Mouse (Mus musculus): Measurements from ENCODE around the gene Fam151a. TPM values are rescaled to one million over a fixed set of nuclear protein-coding genes. Genes with fewer than 3 reads are reported as not detected.
"Not testable (repeated sequence)": the region's sequence is repeated elsewhere in the genome, so short reads cannot be mapped to it uniquely, and the experiment has no call there.

The Fam151a gene
- polyA plus RNA-seq, 1 experiment = 449 TPM

DNA sequence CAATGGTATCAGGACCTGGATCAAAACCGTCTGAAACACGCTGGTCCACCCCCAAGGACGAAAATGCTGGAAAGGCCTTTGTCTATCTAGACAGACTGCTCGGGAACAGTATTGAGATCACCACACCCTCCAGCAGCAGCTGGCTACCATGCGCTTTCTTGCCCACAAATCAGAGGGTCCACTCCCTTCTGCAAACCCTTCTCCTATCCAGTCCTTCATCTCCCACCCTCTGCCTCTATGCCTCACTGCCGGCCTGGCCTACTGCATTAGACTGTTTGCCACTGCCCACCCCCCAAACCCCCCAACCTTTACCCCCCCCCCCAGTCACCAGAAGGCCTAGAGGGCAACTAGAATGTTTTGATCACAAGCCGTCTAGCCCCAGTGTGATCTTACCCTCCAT is 51.7 kb downstream of the Fam151a start:
- WGBS = 93% methylated on average over 7 of the region's 7 CpGs
- no peak overlapping the region for H3K27ac ChIP-seq (ENCODE audit: insufficient read depth, low read depth, low read length)
- TF ChIP-seq POLR2A (IDR thresholded peaks at IDR 0.05; ENCODE audit: low read depth, low read length) (no peak), CTCF (IDR thresholded peaks at IDR 0.05; ENCODE audit: extremely low read depth, insufficient read length, insufficient replicate concordance, low read depth, low read length) (no peak)

DNA sequence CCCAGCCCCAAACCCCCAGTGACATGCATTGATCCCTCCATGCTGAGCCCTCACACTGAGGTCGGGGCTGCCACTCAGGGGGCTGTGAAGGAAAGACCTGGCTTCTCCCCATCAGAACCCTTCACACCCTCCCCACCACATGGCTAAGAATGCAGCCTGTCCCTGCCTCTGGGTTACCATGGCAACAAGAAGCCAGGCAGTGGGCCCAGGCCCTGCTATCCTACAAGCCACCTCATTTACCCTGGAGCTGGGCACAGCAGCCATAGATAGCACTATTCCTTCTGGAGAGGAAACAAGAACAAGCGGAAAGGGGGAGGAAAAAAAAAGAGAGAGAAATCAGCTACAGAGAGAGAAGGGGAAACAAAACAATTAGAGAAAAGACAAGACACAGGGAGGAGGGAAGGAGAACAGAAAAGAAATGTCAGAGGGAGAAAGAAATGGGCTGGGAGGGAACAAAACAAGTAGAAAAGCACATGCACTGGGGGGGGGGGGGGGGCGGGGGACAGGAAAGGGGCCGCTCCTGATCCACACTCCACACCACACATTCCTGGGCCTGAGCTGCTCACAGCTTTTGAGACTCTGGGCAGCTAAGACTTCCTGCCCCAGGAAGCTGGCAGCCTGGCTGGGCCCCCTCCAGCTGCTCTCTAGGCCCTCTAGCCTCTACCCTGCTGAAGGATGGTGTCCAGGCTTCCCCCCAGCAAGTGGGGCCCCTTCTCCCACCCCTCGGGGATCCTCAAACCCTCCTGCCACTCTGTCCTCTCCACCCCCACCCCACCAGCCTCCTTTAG is 52.3 kb downstream of the Fam151a start:
- WGBS = 84% methylated on average over 3 of the region's 5 CpGs
- TF ChIP-seq CTCF (IDR thresholded peaks at IDR 0.05; ENCODE audit: extremely low read depth, insufficient read length, insufficient replicate concordance, low read depth, low read length) = no peak
- TF ChIP-seq POLR2A (IDR thresholded peaks at IDR 0.05; ENCODE audit: low read depth, low read length) = no peak
- H3K27ac ChIP-seq (ENCODE audit: insufficient read depth, low read depth, low read length) = no peak overlapping the region
- no peak overlapping the region for H3K4me3 ChIP-seq (ENCODE audit: low read depth, low read length)
- peaks cover 20% of the 10 kb centered on the region for H3K36me3 ChIP-seq (ENCODE audit: control insufficient read depth, insufficient read depth, low read length)
- H3K4me1 ChIP-seq (ENCODE audit: control insufficient read depth, insufficient read depth, insufficient read length, low read length) = peaks cover 7% of the 10 kb centered on the region
- no peaks in the 10 kb centered on the region for H3K27me3 ChIP-seq (ENCODE audit: control insufficient read depth, insufficient read depth, low read length)

More for the DNA sequence above, 51.7 kb downstream of the Fam151a start:
- peaks cover 4% of the 10 kb centered on the region for H3K4me1 ChIP-seq (ENCODE audit: control insufficient read depth, insufficient read depth, insufficient read length, low read length)
- no peak overlapping the region for H3K4me3 ChIP-seq (ENCODE audit: low read depth, low read length)
- no peaks in the 10 kb centered on the region for H3K27me3 ChIP-seq (ENCODE audit: control insufficient read depth, insufficient read depth, low read length)
- H3K36me3 ChIP-seq (ENCODE audit: control insufficient read depth, insufficient read depth, low read length) = peaks cover 20% of the 10 kb centered on the region

DNA sequence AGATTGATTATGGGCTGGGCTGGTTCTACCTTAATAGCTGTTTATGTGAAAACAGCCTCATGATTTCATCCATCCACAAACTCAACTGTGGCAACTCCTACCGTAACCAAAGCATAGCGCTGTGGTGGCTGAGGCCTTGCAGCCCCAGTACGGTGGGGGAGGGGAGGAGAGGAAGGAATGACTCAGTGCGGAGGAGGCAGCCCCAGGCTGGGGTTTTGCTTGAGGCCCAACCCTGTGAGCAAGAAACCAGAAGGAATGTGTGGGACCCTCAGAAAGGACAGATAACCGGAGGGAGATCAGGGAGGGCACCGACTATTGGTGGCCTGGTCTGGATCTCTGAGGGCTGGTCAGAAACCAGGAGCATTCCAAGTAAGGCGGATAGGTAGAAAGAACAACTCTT is 54.1 kb downstream of the Fam151a start:
- 86% methylated on average over 7 of the region's 7 CpGs for WGBS
- H3K4me3 ChIP-seq (ENCODE audit: low read depth, low read length) = no peak overlapping the region
- H3K27me3 ChIP-seq (ENCODE audit: control insufficient read depth, insufficient read depth, low read length) = no peaks in the 10 kb centered on the region
- H3K4me1 ChIP-seq (ENCODE audit: control insufficient read depth, insufficient read depth, insufficient read length, low read length) = peaks cover 22% of the 10 kb centered on the region
- H3K36me3 ChIP-seq (ENCODE audit: control insufficient read depth, insufficient read depth, low read length) = peaks cover 18% of the 10 kb centered on the region
- TF ChIP-seq CTCF (IDR thresholded peaks at IDR 0.05; ENCODE audit: extremely low read depth, insufficient read length, insufficient replicate concordance, low read depth, low read length) = no peak
- no peak for TF ChIP-seq POLR2A (IDR thresholded peaks at IDR 0.05; ENCODE audit: low read depth, low read length)
- H3K27ac ChIP-seq (ENCODE audit: insufficient read depth, low read depth, low read length) = peak overlapping the region; percentile 24; the same call in 1 of the 2 replicates

DNA sequence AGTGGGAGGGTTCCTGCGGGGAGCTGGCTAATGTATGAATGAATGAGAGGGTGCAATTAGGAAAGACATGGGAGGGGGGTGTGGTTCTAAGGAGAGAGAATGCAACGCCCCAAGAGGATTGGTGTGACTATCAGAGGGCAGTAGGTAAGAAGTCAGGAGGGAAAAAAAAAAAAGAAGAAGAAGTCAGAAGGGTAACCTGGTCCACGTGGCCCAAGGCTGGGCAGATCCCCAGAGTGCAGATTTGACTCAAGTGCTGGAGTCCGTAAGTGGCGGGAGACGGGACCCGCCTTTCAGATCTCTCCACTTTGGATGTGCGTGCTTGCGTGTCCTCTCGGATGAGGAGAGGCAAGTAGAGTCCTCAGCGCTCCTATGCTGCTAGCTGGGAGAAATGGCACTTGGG is 54.9 kb downstream of the Fam151a start:
- H3K27me3 ChIP-seq (ENCODE audit: control insufficient read depth, insufficient read depth, low read length) = no peaks in the 10 kb centered on the region
- no peak for TF ChIP-seq CTCF (IDR thresholded peaks at IDR 0.05; ENCODE audit: extremely low read depth, insufficient read length, insufficient replicate concordance, low read depth, low read length)
- no peak for TF ChIP-seq POLR2A (IDR thresholded peaks at IDR 0.05; ENCODE audit: low read depth, low read length)
- peaks cover 29% of the 10 kb centered on the region for H3K4me1 ChIP-seq (ENCODE audit: control insufficient read depth, insufficient read depth, insufficient read length, low read length)
- H3K36me3 ChIP-seq (ENCODE audit: control insufficient read depth, insufficient read depth, low read length) = peaks cover 15% of the 10 kb centered on the region
- no peak overlapping the region for H3K27ac ChIP-seq (ENCODE audit: insufficient read depth, low read depth, low read length)
- WGBS = 65% methylated on average over 11 of the region's 11 CpGs
- no peak overlapping the region for H3K4me3 ChIP-seq (ENCODE audit: low read depth, low read length)

DNA sequence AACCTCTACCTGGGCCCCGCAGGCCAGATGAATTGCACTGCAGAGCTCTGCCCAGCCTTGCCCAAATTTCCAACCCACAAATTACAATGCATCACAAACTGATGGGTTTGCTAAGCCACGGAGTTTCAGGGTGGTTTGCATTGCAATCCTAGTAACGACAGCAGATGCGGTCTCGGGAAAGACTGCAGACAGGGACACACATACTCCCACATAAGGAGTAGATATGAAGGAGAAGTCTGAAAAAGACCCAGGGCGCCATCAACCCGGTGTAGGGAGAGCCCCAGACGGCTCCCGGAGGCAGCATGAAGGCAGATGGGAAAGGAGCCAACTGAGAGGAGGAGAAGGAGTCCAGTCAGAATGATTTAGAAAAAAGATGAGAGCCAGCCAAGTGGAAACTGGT is 56.0 kb downstream of the Fam151a start:
- no peaks in the 10 kb centered on the region for H3K27me3 ChIP-seq (ENCODE audit: control insufficient read depth, insufficient read depth, low read length)
- WGBS = 64% methylated on average over 9 of the region's 9 CpGs
- peaks cover 9% of the 10 kb centered on the region for H3K36me3 ChIP-seq (ENCODE audit: control insufficient read depth, insufficient read depth, low read length)
- no peak overlapping the region for H3K4me3 ChIP-seq (ENCODE audit: low read depth, low read length)
- peaks cover 29% of the 10 kb centered on the region for H3K4me1 ChIP-seq (ENCODE audit: control insufficient read depth, insufficient read depth, insufficient read length, low read length)
- no peak overlapping the region for H3K27ac ChIP-seq (ENCODE audit: insufficient read depth, low read depth, low read length)
- TF ChIP-seq CTCF (IDR thresholded peaks at IDR 0.05; ENCODE audit: extremely low read depth, insufficient read length, insufficient replicate concordance, low read depth, low read length) (no peak), POLR2A (IDR thresholded peaks at IDR 0.05; ENCODE audit: low read depth, low read length) (no peak)

DNA sequence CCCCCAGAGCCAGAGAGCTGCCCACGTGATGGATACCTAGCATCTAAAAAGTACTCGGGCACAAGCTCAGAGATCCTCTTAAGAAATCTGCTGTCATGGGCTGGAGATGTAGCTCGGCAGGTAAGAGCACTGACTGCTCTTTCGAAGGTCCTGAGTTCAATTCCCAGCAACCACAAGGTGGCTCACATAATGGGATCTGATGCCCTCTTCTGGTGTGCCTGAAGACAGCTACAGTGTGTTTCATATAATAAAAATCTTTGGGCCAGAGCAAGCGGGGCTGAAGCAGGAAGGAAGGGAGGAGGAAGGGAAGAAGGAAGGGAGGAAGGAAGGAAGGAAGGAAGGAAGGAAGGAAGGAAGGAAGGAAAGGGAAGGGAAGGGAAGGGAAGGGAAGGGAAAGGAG is 56.5 kb downstream of the Fam151a start:
- 89% methylated on average over 5 of the region's 5 CpGs for WGBS
- H3K4me3 ChIP-seq (ENCODE audit: low read depth, low read length) = not testable (repeated sequence)

DNA sequence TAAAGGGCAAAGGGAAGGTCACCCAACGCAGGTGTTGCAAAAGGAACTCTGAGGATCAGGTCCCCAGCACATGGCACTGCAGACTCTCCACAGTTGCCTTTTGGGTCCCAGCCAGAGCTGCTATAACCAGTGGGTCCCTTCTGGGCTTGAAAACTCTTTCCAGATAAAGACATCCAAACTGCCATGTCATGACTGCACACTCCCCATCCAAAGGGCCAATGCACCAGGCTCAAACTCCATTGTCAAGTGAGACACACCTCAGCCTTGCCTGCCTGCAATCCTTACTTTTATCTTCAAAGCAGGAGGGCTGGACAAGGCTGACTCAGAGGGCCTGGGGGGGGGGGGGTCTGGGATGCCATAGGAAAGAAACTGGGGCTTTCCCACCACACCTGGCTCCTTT is 57.2 kb downstream of the Fam151a start:
- Histone ChIP-seq H3K4me1 (ENCODE audit: control insufficient read depth, insufficient read depth, insufficient read length, low read length) (peaks cover 29% of the 10 kb centered on the region), H3K27me3 (ENCODE audit: control insufficient read depth, insufficient read depth, low read length) (no peaks in the 10 kb centered on the region), H3K36me3 (ENCODE audit: control insufficient read depth, insufficient read depth, low read length) (peaks cover 9% of the 10 kb centered on the region), H3K4me3 (ENCODE audit: low read depth, low read length) (no peak overlapping the region), H3K27ac (ENCODE audit: insufficient read depth, low read depth, low read length) (peak overlapping the region; percentile 91)
- TF ChIP-seq CTCF (IDR thresholded peaks at IDR 0.05; ENCODE audit: extremely low read depth, insufficient read length, insufficient replicate concordance, low read depth, low read length) = no peak
- TF ChIP-seq POLR2A (IDR thresholded peaks at IDR 0.05; ENCODE audit: low read depth, low read length) = no peak
- WGBS = 36% methylated on average over 1 of the region's 1 CpGs

More for the DNA sequence above, 56.5 kb downstream of the Fam151a start:
- not testable (repeated sequence) for H3K27ac ChIP-seq (ENCODE audit: insufficient read depth, low read depth, low read length); H3K36me3 ChIP-seq (ENCODE audit: control insufficient read depth, insufficient read depth, low read length); H3K27me3 ChIP-seq (ENCODE audit: control insufficient read depth, insufficient read depth, low read length)
- H3K4me1 ChIP-seq (ENCODE audit: control insufficient read depth, insufficient read depth, insufficient read length, low read length) = peaks cover 29% of the 10 kb centered on the region

All from small intestine, adult 2 months (tissue).